Mouse (Mus musculus) limb, embryonic 14.5 days (tissue): ENCODE results near the gene Pum3. TPM values are rescaled to one million over a fixed set of nuclear protein-coding genes. Genes with fewer than 3 reads are reported as not detected.
"Not testable (repeated sequence)": the region's sequence is repeated elsewhere in the genome, so short reads cannot be mapped to it uniquely, and the experiment has no call there.

Source experiments
- ATAC-seq: fragments of 200-750 bp; cut with Nextera tagmentation; 2 replicates; pipeline ENCODE4 v1.8.0; 2017; ENCODE audit warnings: low read depth, moderate number of reproducible peaks, moderate TSS enrichment; ENCODE audit not compliant: low FRiP score
- DNase-seq: peaks from one replicate; pipeline ENCODE4 v3.0.0-alpha.2; 2015; ENCODE audit warnings: low spot score
- H3K27ac ChIP-seq: fragments of 300-500 bp; sonication (generic); replicated peaks from 2 replicates; pipeline ENCODE4 v1.5.1; 2014; ENCODE audit warnings: low read depth, mild to moderate bottlenecking, low read length, moderate library complexity, mixed read lengths
- H3K27me3 ChIP-seq: fragments of 300-500 bp; sonication (generic); 2 replicates; pipeline ENCODE4 v1.6.1; 2014; ENCODE audit warnings: low read length, mixed read lengths; ENCODE audit not compliant: control insufficient read depth, insufficient read depth
- H3K36me3 ChIP-seq: fragments of 300-500 bp; sonication (generic); 2 replicates; pipeline ENCODE4 v1.6.1; 2014; ENCODE audit warnings: mild to moderate bottlenecking, low read length, moderate library complexity, mixed read lengths; ENCODE audit not compliant: control insufficient read depth, insufficient read depth
- H3K4me1 ChIP-seq: fragments of 300-500 bp; sonication (generic); 2 replicates; pipeline ENCODE4 v1.6.1; 2014; ENCODE audit warnings: antibody characterized with exemption, low read length, mixed read lengths; ENCODE audit not compliant: control insufficient read depth, insufficient read depth
- H3K4me2 ChIP-seq: fragments of 300-500 bp; sonication (generic); replicated peaks from 2 replicates; pipeline ENCODE4 v1.6.1; 2014; ENCODE audit warnings: low read depth, mild to moderate bottlenecking, low read length, moderate library complexity; ENCODE audit not compliant: severe bottlenecking
- H3K4me3 ChIP-seq: fragments of 300-500 bp; sonication (generic); replicated peaks from 2 replicates; pipeline ENCODE4 v1.5.1; 2014; ENCODE audit warnings: low read length
- H3K9ac ChIP-seq: fragments of 300-500 bp; sonication (generic); 2 replicates; pipeline ENCODE4 v1.6.1; 2014; ENCODE audit warnings: mild to moderate bottlenecking, low read depth, low read length, moderate library complexity; ENCODE audit not compliant: severe bottlenecking
- H3K9me3 ChIP-seq: fragments of 300-500 bp; sonication (generic); 2 replicates; pipeline ENCODE4 v1.6.1; 2016; ENCODE audit warnings: low read length; ENCODE audit not compliant: control insufficient read depth
- POLR2A ChIP-seq: fragments of 200-500 bp; IDR thresholded peaks from 2 replicates; pipeline ENCODE4 v1.8.0; 2012; ENCODE audit warnings: inconsistent platforms, mild to moderate bottlenecking, moderate library complexity, borderline replicate concordance; ENCODE audit not compliant: insufficient read depth, insufficient read length; ENCODE audit errors: extremely low read depth
- WGBS: fragments of 180-500 bp; shearing (Covaris S2); extraction: QIAGEN DNeasy Blood & Tissue Kit; methylation state at CpG from one replicate; pipeline ENCODE4 v1.1.7; 2014; 5-methylcytosine and 5-hydroxymethylcytosine counted together
- polyA plus RNA-seq, 2 experiments: library from polyadenylated mRNA; depleted of rRNA in 1 of 2; stranded (reverse) in 1 of 2; unstranded in 1 of 2; fragments of >200 nt; fragmentation: Nextera tagmentation in 1 of 2; extraction: Ambion mirVana in 1 of 2; gene quantifications; 2 replicates each; pipeline versions ENCODE4 v1.2.1 to v1.2.3; 2012 to 2014

Pum3 gene
- polyA plus RNA-seq, 2 experiments, result 30.6 to 64.2 TPM

- H3K27ac ChIP-seq, result no peak overlapping the region
- DNase-seq, result no peak
- 89% methylated on average over 8 of the region's 8 CpGs for WGBS
- H3K4me2 ChIP-seq, result no peak overlapping the region
- no peaks in the 10 kb centered on the region for H3K27me3 ChIP-seq
- ATAC-seq, result no peak
- H3K36me3 ChIP-seq, result peaks cover 69% of the 10 kb centered on the region
- no peak overlapping the region for H3K4me3 ChIP-seq
- TF ChIP-seq POLR2A, result no peak
- H3K4me1 ChIP-seq, result no peaks in the 10 kb centered on the region
- H3K9ac ChIP-seq, result no peak overlapping the region
- H3K9me3 ChIP-seq, result no peaks in the 10 kb centered on the region
These were observed 34.1 kb downstream of the Pum3 start for GRCm38 (mm10) chr19:27395481-27395880.

GRCm38 (mm10) chr19:27394341-27394990, 35.2 kb downstream of the Pum3 start:
- 95% methylated on average over 7 of the region's 7 CpGs for WGBS
- Histone ChIP-seq H3K4me3 (no peak overlapping the region), H3K9me3 (no peaks in the 10 kb centered on the region), H3K27me3 (no peaks in the 10 kb centered on the region), H3K4me2 (no peak overlapping the region), H3K27ac (no peak overlapping the region), H3K9ac (no peak overlapping the region), H3K4me1 (no peaks in the 10 kb centered on the region), H3K36me3 (peaks cover 73% of the 10 kb centered on the region)
- no peak for TF ChIP-seq POLR2A
- no peak for ATAC-seq
- DNase-seq, result no peak

GRCm38 (mm10) chr19:27392431-27392830, 37.2 kb downstream of the Pum3 start:
- Histone ChIP-seq H3K36me3 (peaks cover 81% of the 10 kb centered on the region), H3K4me1 (no peaks in the 10 kb centered on the region), H3K9me3 (no peaks in the 10 kb centered on the region), H3K27me3 (no peaks in the 10 kb centered on the region), H3K9ac (no peak overlapping the region), H3K27ac (no peak overlapping the region), H3K4me2 (no peak overlapping the region), H3K4me3 (no peak overlapping the region)
- WGBS, result 88% methylated on average over 2 of the region's 2 CpGs
- DNase-seq (no peak), ATAC-seq (no peak)
- TF ChIP-seq POLR2A, result no peak

GRCm38 (mm10) chr19:27391344-27391743, 38.3 kb downstream of the Pum3 start:
- Histone ChIP-seq H3K9me3 (no peaks in the 10 kb centered on the region), H3K27me3 (no peaks in the 10 kb centered on the region), H3K4me1 (no peaks in the 10 kb centered on the region), H3K36me3 (peaks cover 80% of the 10 kb centered on the region), H3K4me2 (no peak overlapping the region), H3K4me3 (no peak overlapping the region), H3K27ac (no peak overlapping the region), H3K9ac (no peak overlapping the region)
- no peak for TF ChIP-seq POLR2A
- ATAC-seq, result no peak
- DNase-seq, result no peak
- 96% methylated on average over 2 of the region's 2 CpGs for WGBS

GRCm38 (mm10) chr19:27389566-27389965, 40.1 kb downstream of the Pum3 start:
- DNase-seq, ATAC-seq, H3K27me3 ChIP-seq, H3K27ac ChIP-seq, H3K4me3 ChIP-seq, H3K4me2 ChIP-seq, H3K9me3 ChIP-seq, H3K4me1 ChIP-seq, H3K9ac ChIP-seq: not testable (repeated sequence)
- peaks cover 74% of the 10 kb centered on the region for H3K36me3 ChIP-seq
- 89% methylated on average over 4 of the region's 4 CpGs for WGBS

- no peak overlapping the region for H3K27ac ChIP-seq
- no peak for DNase-seq
- peaks cover 47% of the 10 kb centered on the region for H3K36me3 ChIP-seq
- no peak for TF ChIP-seq POLR2A
- H3K27me3 ChIP-seq, result no peaks in the 10 kb centered on the region
- H3K4me2 ChIP-seq, result no peak overlapping the region
- no peak for ATAC-seq
- no peak overlapping the region for H3K4me3 ChIP-seq
- H3K4me1 ChIP-seq, result peaks cover 3% of the 10 kb centered on the region
- no peaks in the 10 kb centered on the region for H3K9me3 ChIP-seq
- H3K9ac ChIP-seq, result no peak overlapping the region
These were observed 44.3 kb downstream of the Pum3 start for GRCm38 (mm10) chr19:27385304-27385703.
